Mouse (Mus musculus) MEL (cell line): ENCODE results near the gene Snx29. TPM values are rescaled to one million over a fixed set of nuclear protein-coding genes. Genes with fewer than 3 reads are reported as not detected.
A peak's percentile ranks its signal among the peaks of the same experiment; 100 is the strongest.

Source experiments
- DNase-seq: peaks from one replicate; pipeline ENCODE4 v3.0.0; 2011; ENCODE audit warnings: low read depth, low spot score
- H3K27ac ChIP-seq: 2 replicates; pipeline ENCODE4 v1.5.1; 2012; ENCODE audit warnings: low read depth, mild to moderate bottlenecking, control low read depth, low read length, moderate library complexity; ENCODE audit not compliant: control insufficient read depth
- H3K27me3 ChIP-seq, 2 experiments: fragments of 150-350 bp in 1 of 2; sonication (generic) in 1 of 2; 2 replicates each; pipeline ENCODE4 v1.6.1; 2012; ENCODE audit warnings: low read length in 2 of 2, mild to moderate bottlenecking in 2 of 2, improper control_type of control experiment in 1 of 2, moderate library complexity in 1 of 2; ENCODE audit not compliant: insufficient read depth in 2 of 2, control insufficient read depth in 1 of 2
- H3K36me3 ChIP-seq, 2 experiments: 2 replicates each; pipeline ENCODE4 v1.6.1; 2012 to 2014; ENCODE audit warnings: low read length in 2 of 2, improper control_type of control experiment in 1 of 2, inconsistent platforms in 1 of 2, mild to moderate bottlenecking in 1 of 2; ENCODE audit not compliant: insufficient read depth in 2 of 2, control insufficient read depth in 1 of 2
- H3K4me1 ChIP-seq, 2 experiments: fragments of 150-350 bp in 1 of 2; sonication (generic) in 1 of 2; 2 replicates each; pipeline ENCODE4 v1.6.1; 2012; ENCODE audit warnings: low read length in 2 of 2, improper control_type of control experiment in 1 of 2, mild to moderate bottlenecking in 1 of 2; ENCODE audit not compliant: insufficient read depth in 2 of 2, control insufficient read depth in 1 of 2
- H3K4me3 ChIP-seq, 2 experiments: fragments of 150-350 bp in 1 of 2; sonication (generic) in 1 of 2; 2 replicates each; pipeline ENCODE4 v1.5.1; 2012; ENCODE audit warnings: low read depth in 2 of 2, low read length in 2 of 2, mild to moderate bottlenecking in 2 of 2, moderate library complexity in 2 of 2, control low read depth in 1 of 2, improper control_type of control experiment in 1 of 2; ENCODE audit not compliant: control insufficient read depth in 1 of 2, insufficient read depth in 1 of 2
- H3K79me2 ChIP-seq: 2 replicates; pipeline ENCODE4 v1.6.1; 2012; ENCODE audit warnings: mild to moderate bottlenecking, low read length, moderate library complexity; ENCODE audit not compliant: control insufficient read depth, poor library complexity, insufficient read depth
- H3K9ac ChIP-seq: 2 replicates; pipeline ENCODE4 v1.6.1; 2012; ENCODE audit warnings: low read depth, mild to moderate bottlenecking, control low read depth, low read length, moderate library complexity; ENCODE audit not compliant: control insufficient read depth, poor library complexity, severe bottlenecking
- H3K9me3 ChIP-seq: fragments of 150-350 bp; sonication (generic); replicated peaks from 2 replicates; pipeline ENCODE4 v1.6.1; 2012; ENCODE audit warnings: mild to moderate bottlenecking, low read length, improper control_type of control experiment, moderate library complexity; ENCODE audit not compliant: insufficient read depth
- CHD1 ChIP-seq: IDR thresholded peaks from 2 replicates; pipeline ENCODE4 v1.6.1; 2012; ENCODE audit warnings: low read depth, mild to moderate bottlenecking, inconsistent platforms, low read length, improper control_type of control experiment
- CHD2 ChIP-seq: IDR thresholded peaks from 2 replicates; pipeline ENCODE4 v1.6.1; 2011; ENCODE audit warnings: low read length, improper control_type of control experiment
- CTCF ChIP-seq, 3 experiments: IDR thresholded peaks in 2 of 3; conservative IDR thresholded peaks in 1 of 3; 2 replicates each; pipeline ENCODE4 v1.5.1; 2011 to 2012; ENCODE audit warnings: low read length in 3 of 3, low read depth in 2 of 3, mild to moderate bottlenecking in 2 of 3, improper control_type of control experiment in 1 of 3, inconsistent platforms in 1 of 3, mixed read lengths in 1 of 3, moderate library complexity in 1 of 3; ENCODE audit not compliant: control insufficient read depth in 1 of 3, insufficient read depth in 1 of 3, poor library complexity in 1 of 3, severe bottlenecking in 1 of 3
- EP300 ChIP-seq, 2 experiments: IDR thresholded peaks; 2 replicates each; pipeline ENCODE4 v1.6.1; 2011; ENCODE audit warnings: improper control_type of control experiment in 2 of 2, low read length in 2 of 2, low read depth in 1 of 2, mild to moderate bottlenecking in 1 of 2
- GABPA ChIP-seq: IDR thresholded peaks from 2 replicates; pipeline ENCODE4 v1.6.1; 2012; ENCODE audit warnings: low read depth, mild to moderate bottlenecking, inconsistent platforms, low read length, improper control_type of control experiment, moderate library complexity
- KAT2A ChIP-seq: conservative IDR thresholded peaks from 2 replicates; pipeline ENCODE4 v1.6.1; 2012; ENCODE audit warnings: low read depth, low read length, improper control_type of control experiment, inconsistent platforms
- MAFK ChIP-seq: IDR thresholded peaks from 2 replicates; pipeline ENCODE4 v1.6.1; 2011; ENCODE audit warnings: low read depth, mild to moderate bottlenecking, low read length, improper control_type of control experiment, borderline replicate concordance
- MAX ChIP-seq: IDR thresholded peaks from 2 replicates; pipeline ENCODE4 v1.6.1; 2011; ENCODE audit warnings: low read length, improper control_type of control experiment
- MAZ ChIP-seq: IDR thresholded peaks from 2 replicates; pipeline ENCODE4 v1.6.1; 2012; ENCODE audit warnings: low read depth, mild to moderate bottlenecking, inconsistent platforms, low read length, improper control_type of control experiment
- MXI1 ChIP-seq: IDR thresholded peaks from 2 replicates; pipeline ENCODE4 v1.6.1; 2011; ENCODE audit warnings: mild to moderate bottlenecking, low read depth, low read length, improper control_type of control experiment
- MYB ChIP-seq: IDR thresholded peaks from 2 replicates; pipeline ENCODE4 v1.6.1; 2011; ENCODE audit warnings: mild to moderate bottlenecking, low read depth, low read length, improper control_type of control experiment
- MYC ChIP-seq: IDR thresholded peaks from 2 replicates; pipeline ENCODE4 v1.6.1; 2011; ENCODE audit warnings: low read depth, mild to moderate bottlenecking, low read length, improper control_type of control experiment, moderate library complexity
- NELFE ChIP-seq: IDR thresholded peaks from 2 replicates; pipeline ENCODE4 v1.6.1; 2011; ENCODE audit warnings: low read depth, low read length, improper control_type of control experiment
- NRF1 ChIP-seq: IDR thresholded peaks from 2 replicates; pipeline ENCODE4 v1.6.1; 2014; ENCODE audit warnings: low read depth, mild to moderate bottlenecking, inconsistent platforms, low read length, improper control_type of control experiment, moderate library complexity; ENCODE audit not compliant: poor library complexity, insufficient read depth, severe bottlenecking
- POLR2AphosphoS2 ChIP-seq: IDR thresholded peaks from 2 replicates; pipeline ENCODE4 v1.6.1; 2011; ENCODE audit warnings: low read length, improper control_type of control experiment
- RAD21 ChIP-seq: IDR thresholded peaks from 2 replicates; pipeline ENCODE4 v1.6.1; 2011; ENCODE audit warnings: mild to moderate bottlenecking, low read depth, low read length, improper control_type of control experiment
- RCOR1 ChIP-seq: IDR thresholded peaks from 2 replicates; pipeline ENCODE4 v1.6.1; 2012; ENCODE audit warnings: low read depth, mild to moderate bottlenecking, inconsistent platforms, low read length, improper control_type of control experiment
- SIN3A ChIP-seq: IDR thresholded peaks from 2 replicates; pipeline ENCODE4 v1.6.1; 2012; ENCODE audit warnings: low read length, improper control_type of control experiment, inconsistent platforms
- TBP ChIP-seq: IDR thresholded peaks from 2 replicates; pipeline ENCODE4 v1.8.0; 2011; ENCODE audit warnings: low read depth, low read length, improper control_type of control experiment
- TCF12 ChIP-seq: IDR thresholded peaks from 2 replicates; pipeline ENCODE4 v1.6.1; 2014; ENCODE audit warnings: low read depth, mild to moderate bottlenecking, inconsistent platforms, low read length, improper control_type of control experiment, moderate library complexity
- USF1 ChIP-seq: IDR thresholded peaks from 2 replicates; pipeline ENCODE4 v1.6.1; 2014; ENCODE audit warnings: low read depth, mild to moderate bottlenecking, inconsistent platforms, low read length, improper control_type of control experiment, moderate library complexity
- ZKSCAN1 ChIP-seq: IDR thresholded peaks from 2 replicates; pipeline ENCODE4 v1.6.1; 2012; ENCODE audit warnings: low read depth, mild to moderate bottlenecking, inconsistent platforms, low read length, improper control_type of control experiment, moderate library complexity
- ZMIZ1 ChIP-seq: IDR thresholded peaks from 2 replicates; pipeline ENCODE4 v1.6.1; 2012; ENCODE audit warnings: low read depth, mild to moderate bottlenecking, inconsistent platforms, low read length, improper control_type of control experiment, moderate library complexity
- ZNF384 ChIP-seq: IDR thresholded peaks from 2 replicates; pipeline ENCODE4 v1.6.1; 2012; ENCODE audit warnings: low read depth, mild to moderate bottlenecking, inconsistent platforms, low read length, improper control_type of control experiment
- polyA plus RNA-seq, 2 experiments: library from polyadenylated mRNA; stranded (reverse) in 1 of 2; unstranded in 1 of 2; fragments of >175 nt in 1 of 2; fragments of >200 nt in 1 of 2; gene quantifications; 2 replicates each; pipeline versions ENCODE4 v1.2.1 to v1.2.4; 2012; ENCODE audit warnings: low replicate concordance in 2 of 2, low read depth in 1 of 2; ENCODE audit not compliant: insufficient read length in 2 of 2, insufficient read depth in 1 of 2, missing spikeins in 1 of 2
- total RNA-seq: library from RNA; depleted of rRNA; stranded (reverse); fragments of 300-350 nt; gene quantifications from 2 replicates; pipeline ENCODE4 v1.2.3, GENCODE M21; 2012

Snx29 gene
- total and polyA plus RNA-seq, 3 experiments: 0.72 to 0.73 TPM; not detected in 1

GRCm38 (mm10) chr16:11526104-11526786 lies 203.5 kb downstream of the Snx29 start:
- H3K27me3 ChIP-seq: no peaks in the 10 kb centered on the region
- no peaks in the 10 kb centered on the region for H3K9me3 ChIP-seq
- no peak overlapping the region for H3K9ac ChIP-seq
- no peak for TF ChIP-seq EP300 (IDR thresholded peaks at IDR 0.05; ENCODE audit: low read depth in 1 of 2, low read length in 2 of 2)
- no peak for TF ChIP-seq ZMIZ1
- no peak for TF ChIP-seq GABPA
- TF ChIP-seq RAD21: no peak
- no peak for TF ChIP-seq NRF1
- TF ChIP-seq POLR2AphosphoS2: no peak
- no peak for TF ChIP-seq TCF12
- no peak for TF ChIP-seq MAX
- no peak for TF ChIP-seq NELFE
- no peak for TF ChIP-seq SIN3A
- TF ChIP-seq TBP: no peak
- no peak for TF ChIP-seq MYC
- TF ChIP-seq RCOR1: no peak
- TF ChIP-seq ZNF384: no peak
- TF ChIP-seq ZKSCAN1: no peak
- no peak for TF ChIP-seq CTCF (IDR thresholded peaks at IDR 0.05 in 2 of 3, conservative IDR thresholded peaks at IDR 0.05 in 1 of 3; ENCODE audit: control insufficient read depth in 1 of 3, insufficient read depth in 1 of 3, low read depth in 2 of 3, low read length in 3 of 3, poor library complexity in 1 of 3, severe bottlenecking in 1 of 3)
- TF ChIP-seq, all 39 proteins: peak for 0
- no peaks in the 10 kb centered on the region for H3K79me2 ChIP-seq
- no peak overlapping the region for H3K4me3 ChIP-seq
- peak; percentile 31 for DNase-seq
- no peaks in the 10 kb centered on the region for H3K36me3 ChIP-seq
- H3K4me1 ChIP-seq: no peaks in the 10 kb centered on the region
- H3K27ac ChIP-seq: no peak overlapping the region

GRCm38 (mm10) chr16:11526996-11527395 lies 204.3 kb downstream of the Snx29 start:
- Histone ChIP-seq H3K9me3 (no peaks in the 10 kb centered on the region), H3K4me1 (no peaks in the 10 kb centered on the region), H3K27ac (no peak overlapping the region), H3K4me3 (no peak overlapping the region), H3K9ac (no peak overlapping the region), H3K36me3 (no peaks in the 10 kb centered on the region), H3K79me2 (no peaks in the 10 kb centered on the region)
- TF ChIP-seq MXI1 (no peak), CHD1 (no peak), USF1 (no peak), EP300 (IDR thresholded peaks at IDR 0.05; ENCODE audit: low read depth in 1 of 2, low read length in 2 of 2) (no peak), CHD2 (no peak), NRF1 (no peak), MYB (no peak), MAFK (no peak), MAX (no peak), RAD21 (no peak), NELFE (no peak), MAZ (no peak), KAT2A (no peak), ZKSCAN1 (no peak), GABPA (no peak)
- TF ChIP-seq, all 39 proteins: peak for 0
- H3K27me3 ChIP-seq: no peaks in the 10 kb centered on the region
- no peak for DNase-seq
